Mouse (Mus musculus) heart, adult 2 months (tissue): ENCODE measurements around the gene Rrp9.

Experiments
- CTCF ChIP-seq: fragments of 200-600 bp; IDR thresholded peaks from 2 replicates; pipeline ENCODE4 v1.8.1; 2022; ENCODE audit warnings: antibody characterized with exemption, mild to moderate bottlenecking, moderate library complexity
- EP300 ChIP-seq: fragments of 200-500 bp; IDR thresholded peaks from 2 replicates; pipeline ENCODE4 v1.6.1; 2011; ENCODE audit warnings: low read depth, low read length, control low read depth; ENCODE audit not compliant: insufficient read depth
- POLR2A ChIP-seq: fragments of 200-500 bp; IDR thresholded peaks from 2 replicates; pipeline ENCODE4 v1.6.1; 2011; ENCODE audit warnings: mild to moderate bottlenecking, low read depth, low read length, control low read depth; ENCODE audit not compliant: insufficient read depth

DNA sequence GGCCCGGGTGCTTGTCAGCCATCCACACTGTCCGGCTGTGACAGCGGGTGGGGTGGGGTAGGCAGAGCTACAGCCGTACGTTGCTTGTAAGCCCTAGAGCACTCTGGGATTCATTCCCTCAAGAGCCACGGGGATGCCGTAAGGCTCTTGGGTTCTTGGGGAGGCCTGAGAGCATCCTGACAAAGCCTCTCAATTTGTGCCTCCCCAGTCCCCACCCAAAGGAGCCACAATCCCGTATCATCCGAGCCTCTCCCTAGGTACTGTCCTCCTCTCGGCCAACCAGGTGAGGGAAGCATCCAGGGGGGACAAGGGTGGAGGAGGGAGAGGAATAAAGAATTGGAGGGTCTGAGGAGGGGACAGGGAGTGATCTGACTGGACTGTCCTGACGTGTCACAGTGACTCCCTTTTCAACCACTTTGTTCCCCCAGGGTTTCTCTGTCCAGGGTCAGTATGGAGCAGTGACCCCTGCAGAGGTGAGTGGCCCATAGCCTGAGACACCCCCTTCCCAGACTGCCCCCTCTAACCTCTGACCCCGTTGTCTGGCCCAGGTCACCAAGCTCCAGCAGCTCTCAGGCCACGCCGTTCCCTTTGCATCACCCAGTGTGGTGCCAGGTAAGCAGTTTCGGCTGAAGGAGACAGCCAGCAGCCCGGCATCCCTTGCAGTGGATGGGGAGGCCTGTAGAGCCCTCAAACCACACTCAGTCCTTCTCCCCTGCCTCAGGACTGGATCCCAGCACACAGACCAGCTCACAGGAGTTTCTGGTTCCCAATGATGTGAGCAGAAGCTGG, 13.9 kb upstream of the Rrp9 start:
- TF ChIP-seq CTCF = no peak
- TF ChIP-seq EP300 = no peak
- TF ChIP-seq POLR2A = no peak
